Mouse (Mus musculus): ENCODE results near the gene Ftl1.

GRCm38 (mm10) chr7:45465112-45465511 is 5.4 kb upstream of the Ftl1 start:
- no peak for TF ChIP-seq CTCF (IDR thresholded peaks at IDR 0.05)
- no peak for TF ChIP-seq EP300 (IDR thresholded peaks at IDR 0.05)

Data from lung, postnatal 0 days (tissue).